Mouse (Mus musculus): ENCODE results near the gene Ammecr1.

GRCm38 (mm10) chrX:142837316-142837715, 129.2 kb downstream of the Ammecr1 start:
- TF ChIP-seq MAFK (IDR thresholded peaks at IDR 0.05; ENCODE audit: insufficient read depth, low read depth, low read length): no peak
- no peak for TF ChIP-seq HCFC1 (IDR thresholded peaks at IDR 0.05; ENCODE audit: borderline replicate concordance, insufficient read depth, low read length)

Measured in ES-E14 (cell line).